Mouse (Mus musculus): Measurements from ENCODE around the gene Cdk14.
"Not testable (repeated sequence)": the region's sequence is repeated elsewhere in the genome, so short reads cannot be mapped to it uniquely, and the experiment has no call there.

The Cdk14 gene

DNA sequence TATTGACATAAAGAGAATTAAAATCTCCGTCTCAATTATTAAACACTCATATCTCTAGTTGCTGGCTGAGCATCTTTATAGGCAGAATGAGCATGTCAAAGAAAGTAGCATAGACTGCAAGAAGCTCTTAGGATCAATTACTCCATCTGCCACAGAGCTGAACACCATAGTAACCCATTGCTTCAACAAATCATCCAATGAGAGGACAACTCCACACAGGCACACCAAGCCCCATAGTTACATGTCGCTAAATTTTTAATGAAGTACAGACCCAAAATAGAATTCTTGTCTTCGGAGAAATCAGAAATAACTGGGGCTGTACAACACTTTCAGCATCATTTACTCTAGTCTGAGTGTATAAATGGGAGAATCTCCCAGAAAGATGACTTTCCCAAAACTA is 180.0 kb downstream of the Cdk14 start:
- POLR2A ChIA-PET = no interaction called here
- CTCF ChIA-PET = no interaction called here

DNA sequence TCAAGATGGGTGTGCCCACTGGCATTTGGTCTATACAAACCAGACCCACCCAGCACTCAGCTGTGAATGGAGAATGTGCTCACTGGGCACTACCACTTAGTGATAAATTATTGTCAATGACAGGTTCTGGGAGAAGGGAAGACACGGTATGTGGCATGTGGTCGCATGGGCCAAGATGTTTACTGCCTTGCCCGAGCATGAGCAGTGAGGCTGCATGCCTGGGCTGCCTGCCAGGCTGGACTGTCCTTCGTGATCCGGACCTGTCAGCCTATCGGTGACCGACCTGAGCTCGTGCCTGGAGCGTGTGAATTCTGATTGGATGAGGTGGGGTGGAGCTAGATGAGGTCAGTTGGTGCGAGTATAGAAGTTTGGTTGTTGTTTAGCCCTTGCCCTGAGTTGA is 185.2 kb downstream of the Cdk14 start:
- CTCF ChIA-PET, POLR2A ChIA-PET: not testable (repeated sequence)

DNA sequence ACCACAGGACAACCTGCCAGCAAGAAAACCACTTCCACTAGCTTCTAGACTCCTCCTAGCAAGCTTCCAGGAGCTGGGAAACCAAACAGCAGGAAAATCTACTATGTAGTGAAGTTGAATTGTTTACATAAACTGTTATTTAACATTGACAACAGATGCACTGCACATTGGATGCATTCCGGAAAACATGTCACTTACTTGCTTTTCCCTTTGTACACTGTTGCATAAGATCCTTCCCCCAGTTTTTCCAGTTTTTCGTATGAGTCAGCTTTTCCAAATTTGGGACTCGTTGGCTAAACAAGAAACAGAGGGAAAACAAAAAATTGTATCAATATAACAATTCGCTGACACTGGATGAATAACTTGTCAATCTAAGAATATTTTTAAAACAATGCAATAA is 193.1 kb downstream of the Cdk14 start:
- ChIA-PET CTCF (interaction anchor here in 1 of 4 experiments (0.5 kb wide), 1 partner anchor 203 kb away, joined by 3 read pairs; no protein-coding TSS in a partner anchor), POLR2A (no interaction called here)

DNA sequence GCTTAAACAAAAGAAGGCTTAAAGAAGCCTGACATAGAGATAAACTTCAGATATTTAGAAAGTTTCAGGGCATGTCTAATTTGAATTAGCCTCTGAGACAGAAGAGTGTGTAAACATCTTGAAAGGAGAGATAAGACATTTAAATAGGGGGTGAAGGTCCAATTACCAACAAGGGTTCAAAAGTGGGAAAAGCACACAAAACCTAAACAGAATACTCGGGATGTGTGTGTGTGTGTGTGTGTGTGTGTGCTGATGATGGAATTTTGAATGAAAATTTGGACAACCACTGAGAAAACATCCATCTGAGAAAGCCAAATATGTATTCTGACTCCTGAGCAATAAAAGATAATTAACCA is 208.4 kb downstream of the Cdk14 start:
- CTCF ChIA-PET = no interaction called here
- POLR2A ChIA-PET = no interaction called here

DNA sequence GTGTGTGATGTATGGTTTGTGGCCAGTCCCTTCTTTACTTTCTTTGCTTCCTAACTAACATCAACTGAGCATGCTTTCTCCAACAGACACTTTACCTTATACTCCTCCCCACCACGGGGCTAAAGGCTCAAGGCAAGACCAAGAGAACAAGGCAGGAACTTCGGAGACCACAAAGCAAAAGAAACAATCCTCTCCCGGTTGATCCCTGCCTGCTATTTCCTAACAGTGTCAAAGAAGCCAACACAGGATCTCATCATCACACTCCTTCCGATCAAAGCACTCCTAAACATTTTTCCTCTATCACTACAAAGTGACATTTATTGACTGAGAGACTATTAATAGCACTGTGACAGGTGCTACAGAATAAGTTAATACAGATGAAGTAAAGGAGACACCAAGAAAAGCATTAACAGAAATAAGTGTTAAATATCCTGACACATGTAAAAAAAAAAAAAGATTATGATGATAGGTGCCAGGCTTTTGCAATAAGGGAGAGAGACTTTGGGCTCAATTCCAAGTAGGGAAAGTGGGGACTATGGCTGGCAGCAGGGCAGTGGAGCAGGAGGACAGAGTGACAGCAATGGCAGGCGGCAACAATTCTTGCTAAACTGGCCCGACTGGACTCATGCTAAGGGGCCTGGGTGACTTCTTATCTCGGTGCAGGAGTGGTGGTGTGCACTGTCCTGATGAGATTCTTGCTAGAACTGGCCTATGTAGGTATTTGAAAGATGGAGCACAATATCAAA is 208.9 kb downstream of the Cdk14 start:
- ChIA-PET CTCF (no interaction called here), POLR2A (no interaction called here)

DNA sequence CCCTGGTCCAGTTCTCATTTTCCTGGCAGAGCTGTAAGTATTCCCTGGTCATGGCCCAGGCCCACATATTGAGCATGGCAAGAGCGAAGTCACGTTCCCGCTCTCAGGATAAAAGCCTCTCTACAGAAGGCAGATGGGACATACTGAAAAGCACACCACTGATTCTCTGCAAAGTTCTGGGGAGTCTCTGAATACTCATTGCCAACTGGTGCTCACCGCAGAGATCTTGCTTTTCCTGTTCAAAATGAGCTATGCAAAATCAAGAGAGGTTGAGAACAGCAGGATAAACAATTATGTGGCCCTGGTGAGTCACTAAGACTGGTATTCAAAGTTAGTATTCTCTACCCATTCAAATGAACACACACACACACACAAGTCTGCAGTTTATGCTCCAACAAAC is 212.1 kb downstream of the Cdk14 start:
- POLR2A ChIA-PET = no interaction called here
- CTCF ChIA-PET = no interaction called here

DNA sequence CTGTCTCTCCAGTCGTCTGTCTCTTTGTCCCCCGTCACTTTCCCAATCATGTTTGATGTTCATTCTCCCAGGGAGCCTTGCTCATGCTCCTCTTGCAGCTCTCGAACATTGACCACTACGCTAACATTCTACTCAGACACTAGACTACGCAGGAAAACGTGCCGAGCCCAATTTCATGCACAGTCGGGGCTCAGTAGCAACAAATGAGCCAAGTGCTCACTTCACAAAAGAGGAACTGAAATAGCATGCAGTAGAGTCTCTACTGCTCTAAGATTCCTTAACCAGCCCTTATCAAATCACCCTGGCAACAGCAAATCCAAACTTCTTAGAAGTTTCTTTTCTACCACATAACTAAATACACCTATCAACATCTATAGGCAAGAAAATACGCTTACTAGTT is 214.1 kb downstream of the Cdk14 start:
- CTCF ChIA-PET = no interaction called here
- POLR2A ChIA-PET = no interaction called here

DNA sequence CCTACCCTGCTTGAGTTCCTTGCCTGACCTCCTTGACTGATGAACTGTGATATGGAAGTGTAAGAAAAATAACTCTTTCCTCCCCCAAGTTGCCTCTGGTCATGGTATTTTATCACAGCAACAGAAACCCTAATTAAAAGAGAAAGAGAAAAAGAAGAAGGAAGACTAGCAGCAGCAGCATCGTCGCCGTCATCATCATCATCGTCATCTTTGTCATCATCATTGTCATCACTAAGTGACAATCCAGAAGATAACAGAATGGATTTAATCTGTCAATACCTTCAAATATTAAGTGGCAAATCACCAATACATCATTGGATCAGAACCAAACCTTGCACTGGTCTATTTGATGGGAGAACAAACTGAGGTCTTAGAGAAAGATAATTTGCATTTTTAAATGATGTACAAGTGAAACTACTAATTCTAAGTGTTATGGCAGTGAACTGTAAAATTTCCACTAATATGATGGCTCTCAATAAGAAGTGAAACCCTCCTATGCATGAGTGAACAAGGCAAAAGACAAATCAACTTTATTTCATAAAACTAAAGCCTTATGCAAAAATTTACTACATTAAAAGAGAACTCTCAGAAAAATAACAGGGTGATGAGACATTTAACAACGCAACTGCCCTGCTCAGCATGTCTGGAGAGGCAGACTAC is 225.4 kb downstream of the Cdk14 start:
- POLR2A ChIA-PET = no interaction called here
- CTCF ChIA-PET = no interaction called here

DNA sequence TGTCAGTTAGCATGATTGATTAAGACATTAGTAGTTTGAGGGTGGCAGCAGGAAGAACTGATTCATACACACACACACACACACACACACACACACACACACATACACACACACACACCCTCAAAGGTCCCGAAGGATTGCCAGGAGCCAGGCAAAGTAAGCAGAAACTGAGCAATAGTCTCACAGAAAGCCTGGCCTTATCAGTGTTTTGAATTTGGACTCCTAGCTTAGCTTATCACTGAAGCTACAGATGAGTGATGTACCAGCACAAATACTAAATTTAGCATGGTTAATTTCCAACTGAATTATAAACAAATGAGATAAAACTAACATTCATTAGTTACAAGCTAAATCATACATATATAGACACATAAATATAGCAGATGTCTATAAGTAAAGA is 230.5 kb downstream of the Cdk14 start:
- CTCF ChIA-PET = no interaction called here
- POLR2A ChIA-PET = no interaction called here

DNA sequence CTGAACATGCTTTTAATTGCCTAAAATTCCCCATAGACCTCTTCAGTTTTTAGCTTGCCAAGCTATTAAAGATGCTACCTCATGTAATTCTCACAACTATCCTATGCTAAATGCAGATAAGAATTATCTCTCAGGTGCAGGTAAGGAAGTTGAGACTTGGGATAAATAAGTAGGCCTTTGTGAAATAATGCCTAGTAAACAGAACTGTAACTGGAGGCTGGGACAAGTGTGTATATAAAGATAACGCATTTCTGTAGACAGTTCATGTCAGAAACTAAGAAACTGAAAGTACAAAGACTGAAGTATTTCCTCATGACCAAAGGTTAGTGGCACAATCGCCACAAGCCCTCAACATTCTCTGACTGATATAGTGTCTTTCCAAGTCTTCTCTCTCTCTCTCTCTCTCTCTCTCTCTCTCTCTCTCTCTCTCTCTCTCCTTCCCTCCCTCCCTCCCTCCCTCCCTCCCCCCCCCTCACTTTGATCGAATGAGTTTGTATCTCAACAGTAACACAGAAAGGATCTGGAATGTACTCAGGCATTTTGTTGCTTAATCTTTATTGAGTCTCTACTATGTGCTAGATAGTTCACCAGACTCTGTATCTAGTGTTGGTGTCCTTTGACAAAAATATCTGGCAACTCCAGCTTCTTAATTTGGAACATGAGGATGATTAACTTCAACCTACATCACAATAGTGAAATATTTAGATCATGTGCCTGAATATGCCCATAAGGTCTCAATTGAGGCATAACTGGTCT is 233.9 kb downstream of the Cdk14 start:
- CTCF ChIA-PET = no interaction called here
- POLR2A ChIA-PET = no interaction called here

DNA sequence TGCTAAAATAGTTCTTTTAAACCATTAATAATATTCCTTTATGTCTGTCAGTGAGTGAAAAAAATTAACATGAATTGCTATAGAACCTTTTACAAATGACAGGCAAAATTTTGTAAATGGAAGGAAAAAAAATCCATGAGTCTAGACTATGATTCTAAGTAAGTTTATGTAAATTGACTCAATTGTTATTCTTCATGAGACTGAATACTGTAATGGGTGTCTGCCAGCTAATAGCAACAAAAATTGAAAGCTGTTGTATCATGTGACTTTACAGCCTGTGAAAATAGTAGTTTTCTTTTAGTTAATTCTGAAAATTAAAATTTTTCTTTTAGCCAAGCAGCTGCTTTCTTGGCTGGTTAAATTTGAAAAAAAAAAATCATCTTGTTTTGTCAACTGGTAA is 234.6 kb downstream of the Cdk14 start:
- ChIA-PET CTCF (no interaction called here), POLR2A (no interaction called here)

DNA sequence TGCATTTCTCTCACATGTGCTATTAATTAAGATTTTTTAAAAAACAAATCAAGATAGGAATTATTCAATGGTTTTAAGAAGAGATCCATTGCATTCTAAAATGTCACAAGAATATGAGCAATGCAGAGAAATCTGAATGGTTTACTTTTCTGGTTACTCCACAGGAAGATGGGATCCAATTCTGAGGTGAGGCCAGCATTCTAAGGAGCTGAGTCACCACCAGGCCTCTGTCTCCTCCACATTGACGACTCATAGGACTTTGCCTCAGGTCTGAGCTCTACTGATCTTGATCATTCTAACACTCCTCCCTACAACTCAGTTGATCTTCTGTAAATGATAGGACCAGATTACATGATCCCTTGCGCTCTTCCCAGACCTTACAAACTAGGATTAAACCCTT is 239.4 kb downstream of the Cdk14 start:
- CTCF ChIA-PET = interaction anchor here in 1 of 4 experiments (0.6 kb wide), 1 partner anchor 194 kb away, joined by 3 read pairs; no protein-coding TSS in a partner anchor

DNA sequence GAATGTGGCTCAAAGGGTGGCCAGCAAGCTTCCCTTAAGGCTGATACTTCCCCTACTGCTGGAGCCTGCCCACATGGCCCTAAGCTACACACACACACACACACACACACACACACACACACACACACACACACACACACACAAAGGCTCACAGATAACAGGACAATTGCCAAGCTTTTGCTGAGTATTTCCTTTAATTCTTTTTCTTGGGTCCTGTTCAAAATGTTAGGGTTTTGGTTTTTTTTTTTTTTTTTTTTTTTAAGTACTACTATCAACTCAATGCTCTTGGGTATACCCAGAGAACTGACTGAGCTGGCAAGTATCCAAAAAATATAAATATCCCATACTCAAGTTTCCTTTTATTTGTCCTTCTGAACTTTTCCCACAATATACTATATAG is 239.8 kb downstream of the Cdk14 start:
- ChIA-PET CTCF (interaction anchor here in 1 of 4 experiments (0.6 kb wide), 1 partner anchor 194 kb away, joined by 3 read pairs; no protein-coding TSS in a partner anchor), POLR2A (interaction anchor here in 1 of 4 experiments (0.7 kb wide), 1 partner anchor 112 kb away, joined by 4 read pairs; no protein-coding TSS in a partner anchor)

More for the DNA sequence above, 239.4 kb downstream of the Cdk14 start:
- POLR2A ChIA-PET = interaction anchor here in 1 of 4 experiments (0.7 kb wide), 1 partner anchor 112 kb away, joined by 4 read pairs; no protein-coding TSS in a partner anchor

DNA sequence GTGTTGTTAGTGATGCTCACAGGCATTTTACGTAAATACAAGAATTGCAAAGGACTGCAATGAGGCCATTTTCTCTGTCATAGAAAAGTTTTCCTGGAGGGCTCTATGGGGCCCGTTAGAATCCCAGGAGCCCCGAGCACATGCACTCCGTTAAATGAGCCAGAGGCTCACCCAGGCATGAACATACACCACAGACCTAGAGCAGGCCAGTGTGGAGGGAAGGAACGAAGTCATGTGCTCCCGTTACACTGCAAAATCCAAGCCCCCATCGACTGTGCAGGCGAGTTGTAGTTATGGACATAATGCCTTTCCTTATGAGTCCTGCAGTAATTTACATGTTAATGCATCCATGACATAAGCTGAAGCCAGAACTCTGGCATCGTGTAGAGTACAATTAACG is 244.1 kb downstream of the Cdk14 start:
- POLR2A ChIA-PET = no interaction called here
- CTCF ChIA-PET = no interaction called here

DNA sequence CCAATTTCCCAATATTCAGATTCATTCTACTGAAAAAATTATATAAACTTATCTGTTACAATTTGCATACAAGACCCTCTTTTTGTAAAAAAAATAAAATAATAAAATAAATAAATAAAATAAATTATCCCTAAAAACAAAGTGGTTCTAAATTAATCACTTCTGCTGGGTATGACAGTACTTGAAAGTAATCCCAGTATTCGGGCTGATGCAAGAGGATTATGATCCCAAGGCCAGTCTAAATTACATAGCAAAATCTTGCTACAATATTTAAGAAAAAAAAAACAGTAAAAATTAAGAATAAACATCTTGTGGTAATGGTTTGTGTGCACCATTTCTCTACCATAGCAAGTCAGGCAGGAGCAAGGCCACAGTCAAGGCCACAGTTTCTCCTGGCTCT is 244.5 kb downstream of the Cdk14 start:
- CTCF ChIA-PET = no interaction called here

DNA sequence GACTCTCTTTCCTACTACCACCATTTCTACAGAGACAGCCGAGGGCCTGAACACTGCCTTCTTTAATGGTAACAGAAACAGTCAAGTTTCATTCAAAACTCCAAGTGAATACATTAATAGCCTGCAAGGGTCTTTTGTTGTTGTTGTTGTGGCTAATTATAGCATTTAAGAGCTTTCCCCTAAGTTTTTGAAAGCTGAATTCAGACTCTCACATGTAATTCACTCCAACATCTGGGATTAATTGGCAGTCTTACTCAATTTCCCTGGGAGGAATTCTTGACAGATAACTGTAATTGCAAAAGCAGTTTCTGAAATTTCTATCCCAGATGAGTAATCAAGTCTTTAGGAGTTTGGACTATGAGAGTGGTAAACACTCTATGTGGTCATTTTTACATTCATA is 245.0 kb downstream of the Cdk14 start:
- CTCF ChIA-PET = no interaction called here
- POLR2A ChIA-PET = no interaction called here

More for the DNA sequence above, 244.5 kb downstream of the Cdk14 start:
- POLR2A ChIA-PET = no interaction called here

DNA sequence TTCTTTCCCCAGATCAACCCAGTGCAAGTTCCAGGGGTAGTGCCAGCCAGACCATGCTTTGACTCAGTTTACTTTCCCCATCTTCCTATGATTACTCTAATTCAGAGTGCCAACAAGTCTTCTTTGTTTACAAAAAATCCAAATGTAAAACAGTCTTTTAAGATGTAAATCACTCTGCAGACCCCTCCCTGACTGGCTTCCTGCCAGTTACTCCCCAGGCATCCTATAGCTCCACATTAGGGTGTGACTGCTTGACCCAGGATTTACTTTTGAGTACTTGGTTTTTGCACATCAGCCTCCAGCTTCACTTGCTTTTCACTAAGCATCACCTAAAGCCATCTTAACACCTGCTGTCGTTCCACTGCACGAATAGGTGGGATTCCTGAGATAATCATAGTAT is 254.0 kb downstream of the Cdk14 start:
- POLR2A ChIA-PET = interaction anchor here in 1 of 4 experiments (0.6 kb wide), 1 partner anchor 99 kb away, joined by 3 read pairs; no protein-coding TSS in a partner anchor
- CTCF ChIA-PET = no interaction called here

DNA sequence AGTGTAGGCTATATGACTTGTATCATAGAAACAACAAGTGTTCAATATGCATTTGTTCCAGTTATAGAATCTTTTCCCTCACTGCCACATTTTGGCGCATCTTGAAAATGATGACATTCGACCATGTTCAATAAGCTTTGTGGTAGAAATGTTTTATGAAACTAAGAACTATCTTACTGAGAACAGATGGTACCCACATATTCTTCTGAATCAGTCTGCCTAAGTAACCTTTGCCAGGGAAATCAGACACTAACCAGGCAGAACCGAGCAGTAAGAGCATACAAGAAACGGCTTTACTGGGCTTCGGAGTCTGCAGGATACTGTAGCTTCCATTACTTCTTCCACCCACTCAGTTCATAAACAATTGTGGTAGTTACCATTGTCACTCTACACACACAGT is 255.8 kb downstream of the Cdk14 start:
- POLR2A ChIA-PET = no interaction called here
- CTCF ChIA-PET = no interaction called here

DNA sequence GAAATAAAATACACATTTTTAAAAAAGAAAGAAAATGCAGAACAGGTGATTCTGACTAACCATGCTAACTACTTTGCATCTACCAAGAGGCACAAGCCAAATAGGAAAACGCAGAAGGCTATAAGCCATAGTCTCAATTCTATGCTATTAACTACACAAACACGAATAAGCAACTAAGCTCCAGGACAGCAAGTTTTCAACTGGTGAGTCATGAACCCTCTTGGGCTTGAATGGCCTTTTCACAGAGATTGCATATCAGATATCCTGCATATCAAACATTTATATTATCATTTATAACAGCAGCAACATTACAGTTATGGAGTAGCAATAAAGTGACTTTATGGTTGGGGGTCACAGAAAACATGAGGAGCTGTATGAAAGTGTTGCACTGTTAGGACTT is 256.3 kb downstream of the Cdk14 start:
- POLR2A ChIA-PET = no interaction called here
- CTCF ChIA-PET = no interaction called here

DNA sequence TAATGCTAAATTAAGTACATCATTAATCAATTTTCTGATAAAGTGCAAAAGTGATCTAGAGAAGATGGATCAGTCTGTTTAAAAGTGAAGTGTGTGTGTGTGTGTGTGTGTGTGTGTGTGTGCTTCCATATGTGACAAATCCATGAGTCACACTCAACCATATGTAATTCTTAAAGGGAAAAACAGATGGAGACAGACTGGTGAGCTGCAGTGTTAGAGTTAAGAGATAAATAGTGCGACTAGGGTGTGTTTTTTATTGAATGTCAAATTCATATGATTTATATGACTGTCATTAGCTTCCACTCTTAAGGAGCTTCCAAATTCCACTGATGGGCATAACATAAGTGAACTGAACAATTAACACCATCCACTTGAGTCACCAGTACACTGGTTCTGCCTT is 260.6 kb downstream of the Cdk14 start:
- ChIA-PET POLR2A (no interaction called here), CTCF (no interaction called here)

DNA sequence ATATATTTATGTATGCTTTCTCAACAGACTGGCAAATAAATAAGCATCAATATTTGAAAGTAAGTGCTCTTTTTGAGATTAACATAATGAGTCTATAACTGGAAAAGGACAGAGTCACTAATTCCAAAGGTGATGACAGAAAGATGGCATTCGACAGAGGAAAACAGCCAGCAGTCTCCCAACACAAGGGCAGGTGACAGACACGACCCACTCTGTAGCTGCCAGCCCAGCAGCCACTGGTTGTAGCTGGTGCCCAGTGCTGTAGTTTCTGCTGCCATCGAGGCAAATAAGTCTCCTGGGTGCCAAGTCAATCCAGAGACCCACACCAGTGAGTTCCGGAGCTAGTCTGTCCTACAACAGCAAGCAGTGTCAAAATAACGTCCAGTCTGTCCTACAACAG is 280.3 kb downstream of the Cdk14 start:
- POLR2A ChIA-PET = no interaction called here
- CTCF ChIA-PET = no interaction called here
